Mouse (Mus musculus): ENCODE results near the gene Tenm1. TPM values are rescaled to one million over a fixed set of nuclear protein-coding genes. Genes with fewer than 3 reads are reported as not detected.

Tenm1 gene
- polyA plus RNA-seq, 1 experiment from 2014 or later: 0.09 TPM

GRCm38 (mm10) chrX:42490336-42490735, 938.6 kb downstream of the Tenm1 start:
- Histone ChIP-seq H3K9me3 (no peaks in the 10 kb centered on the region), H3K36me3 (no peaks in the 10 kb centered on the region), H3K27ac (no peak overlapping the region), H3K4me3 (no peak overlapping the region), H3K4me1 (no peaks in the 10 kb centered on the region), H3K27me3 (ENCODE audit: insufficient read depth, poor library complexity, severe bottlenecking) (no peaks in the 10 kb centered on the region)
- 88% methylated on average over 8 of the region's 8 CpGs for WGBS
- no peak for DNase-seq (ENCODE audit: low spot score)

DNA sequence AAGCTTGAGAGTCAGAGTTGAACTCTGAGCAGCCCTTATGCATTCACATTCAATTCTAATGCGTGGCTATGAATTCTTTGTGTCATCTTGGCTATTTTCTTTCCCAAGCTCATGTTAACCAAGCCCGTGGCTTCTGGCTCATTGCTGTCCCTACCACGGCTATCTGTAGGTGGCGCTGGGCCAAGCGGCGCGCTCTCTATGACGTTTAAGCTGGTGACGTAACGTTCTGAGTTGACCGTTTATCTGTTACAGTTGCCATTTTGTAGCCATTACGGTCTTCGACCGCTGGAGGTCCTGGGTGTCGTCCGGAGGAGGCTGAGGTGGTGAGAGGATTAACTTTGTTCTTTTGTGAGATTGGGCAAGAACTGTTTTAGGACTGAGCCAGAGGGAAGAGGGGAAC, 939.5 kb downstream of the Tenm1 start, which contains the start of gene Tex13c2:
TSS of gene Tex13c2 (plus strand) at position 246 of the 400 bp plus-strand sequence.
- Histone ChIP-seq H3K4me3 (no peak within 1 kb of the TSS), H3K27ac (no peak within 1 kb of the TSS), H3K36me3 (no peaks in the 10 kb centered on the region), H3K9me3 (no peaks in the 10 kb centered on the region), H3K4me1 (no peaks in the 10 kb centered on the region), H3K27me3 (ENCODE audit: insufficient read depth, poor library complexity, severe bottlenecking) (no peaks in the 10 kb centered on the region)
- no peak for DNase-seq (ENCODE audit: low spot score)
- WGBS: 80% methylated on average over 16 of the region's 16 CpGs

Other genes starting within 250 kb of the Tenm1 start
- not detected in 2 replicates for gene Tex13c1, start 162.0 kb upstream of the Tenm1 start, polyA plus RNA-seq (2016; fragmentation: Nextera tagmentation; extraction: Ambion mirVana)

Data from heart, embryonic 10.5 days (tissue).